ENCODE assay signal across 8 mouse cellular contexts in the genomic region with DNA sequence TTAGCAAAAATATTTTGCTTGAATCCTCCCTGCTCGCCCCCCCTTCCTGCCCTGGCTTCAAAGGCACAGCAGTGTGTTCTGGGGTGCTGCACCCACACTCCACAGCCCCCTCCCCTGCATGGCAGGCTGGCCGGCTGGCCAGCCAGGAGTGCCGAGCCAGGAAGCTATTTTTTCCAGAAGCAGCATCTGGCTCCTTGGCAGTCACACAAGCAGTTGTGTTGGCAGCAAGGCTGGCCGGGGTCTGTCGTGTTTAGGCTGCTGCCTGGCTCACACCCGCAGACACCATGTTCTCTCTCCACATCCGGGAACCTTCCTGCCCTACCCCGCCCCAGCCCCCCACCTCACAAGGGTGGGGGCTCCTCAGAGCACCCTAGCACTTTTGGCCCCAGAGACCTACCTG.
DNase-seq lines count a peak whose midpoint lies in the region; ATAC-seq and TF ChIP-seq lines count a peak whose summit lies in the region.

No protein-coding gene starts in this region.

- DNase-seq in embryonic facial prominence, embryonic 10.5 days (ENCODE audit: low spot score) = no peak
- DNase-seq in ovary, adult 18-20 months (ENCODE audit: low spot score) = peak; percentile 57
- no peak for DNase-seq in ovary, postnatal 10 days (ENCODE audit: low spot score)
- DNase-seq in left cerebral cortex, postnatal 36 days (ENCODE audit: low spot score in 2 of 2) = peak; percentile 49
- peak; percentile 32 to 41 for DNase-seq in right cerebral cortex, postnatal 36 days (ENCODE audit: low spot score in 2 of 2)
- DNase-seq in spleen, postnatal 36 days (ENCODE audit: low spot score in 2 of 2) = no peak
- no peak for DNase-seq in liver, postnatal 0 days

- no peaks in the 10 kb centered on the region for H3K9me3 ChIP-seq in embryonic facial prominence, embryonic 12.5 days
- no peaks in the 10 kb centered on the region for H3K9me3 ChIP-seq in embryonic facial prominence, embryonic 10.5 days
- no peaks in the 10 kb centered on the region for H3K9me3 ChIP-seq in liver, postnatal 0 days (ENCODE audit: low read length)

- no peaks in the 10 kb centered on the region for H3K27me3 ChIP-seq in embryonic facial prominence, embryonic 12.5 days
- H3K27me3 ChIP-seq in embryonic facial prominence, embryonic 10.5 days (replicated peaks; ENCODE audit: low read depth, poor library complexity, severe bottlenecking) = peaks cover 29% of the 10 kb centered on the region
- no peaks in the 10 kb centered on the region for H3K27me3 ChIP-seq in liver, postnatal 0 days (ENCODE audit: insufficient read depth, low read length)

- H3K9ac ChIP-seq in embryonic facial prominence, embryonic 12.5 days = no peak overlapping the region
- H3K9ac ChIP-seq in liver, postnatal 0 days (replicated peaks) = no peak overlapping the region

- WGBS in embryonic facial prominence, embryonic 12.5 days = 58% methylated on average over 8 of the region's 8 CpGs
- WGBS in embryonic facial prominence, embryonic 10.5 days = 71% methylated on average over 8 of the region's 8 CpGs
- WGBS in liver, postnatal 0 days (ENCODE audit: insufficient replicate concordance) = 53% methylated on average over 8 of the region's 8 CpGs

- no peaks in the 10 kb centered on the region for H3K36me3 ChIP-seq in embryonic facial prominence, embryonic 12.5 days
- H3K36me3 ChIP-seq in embryonic facial prominence, embryonic 10.5 days (replicated peaks) = no peaks in the 10 kb centered on the region
- H3K36me3 ChIP-seq in liver, postnatal 0 days (replicated peaks; ENCODE audit: insufficient read depth, low read length) = no peaks in the 10 kb centered on the region

- H3K27ac ChIP-seq in embryonic facial prominence, embryonic 12.5 days = 0 out of 2 replicates have a peak overlapping the region, but pooled peaks have one; percentile 12
- H3K27ac ChIP-seq in embryonic facial prominence, embryonic 10.5 days (replicated peaks) = no peak overlapping the region
- H3K27ac ChIP-seq in liver, postnatal 0 days (ENCODE audit: low read depth) = no peak overlapping the region

- TF ChIP-seq EP300 in liver, postnatal 0 days (IDR thresholded peaks at IDR 0.05; ENCODE audit: low read depth) = no peak

- intact Hi-C loops in left cerebral cortex, postnatal 36 days (cut with DNase I) = no loop called here

- H3K4me3 ChIP-seq in embryonic facial prominence, embryonic 12.5 days = no peak overlapping the region
- no peak overlapping the region for H3K4me3 ChIP-seq in embryonic facial prominence, embryonic 10.5 days
- H3K4me3 ChIP-seq in liver, postnatal 0 days (ENCODE audit: low read depth, low read length) = no peak overlapping the region

- TF ChIP-seq CTCF in liver, postnatal 0 days (IDR thresholded peaks at IDR 0.05; ENCODE audit: low read depth) = no peak

- H3K4me1 ChIP-seq in embryonic facial prominence, embryonic 12.5 days = peaks cover 25% of the 10 kb centered on the region
- peaks cover 27% of the 10 kb centered on the region for H3K4me1 ChIP-seq in embryonic facial prominence, embryonic 10.5 days
- no peaks in the 10 kb centered on the region for H3K4me1 ChIP-seq in liver, postnatal 0 days (ENCODE audit: insufficient read depth)

- H3K4me2 ChIP-seq in embryonic facial prominence, embryonic 12.5 days (replicated peaks) = no peak overlapping the region
- H3K4me2 ChIP-seq in liver, postnatal 0 days (ENCODE audit: low read depth, low read length) = no peak overlapping the region

- no peak for ATAC-seq in embryonic facial prominence, embryonic 12.5 days (ENCODE audit: insufficient number of reproducible peaks, insufficient read depth, low FRiP score, low TSS enrichment)
- no peak for ATAC-seq in liver, postnatal 0 days

Comparison
In these comparisons a context has a peak if more than half of its experiments do, and no peak if none do; other contexts are left out.
1. DNase-seq: peak in ovary, adult 18-20 months (single experiment), left cerebral cortex, postnatal 36 days (2 of 2) and right cerebral cortex, postnatal 36 days (2 of 2); none in embryonic facial prominence, embryonic 10.5 days (single experiment), ovary, postnatal 10 days (single experiment), spleen, postnatal 36 days (0 of 2) and liver, postnatal 0 days (single experiment).